Mouse (Mus musculus): Measurements from ENCODE around the gene Fbxw7.

- TF ChIP-seq TAL1 (IDR thresholded peaks at IDR 0.05; ENCODE audit: low read length) = no peak
- no peak for TF ChIP-seq GATA1 (IDR thresholded peaks at IDR 0.05; ENCODE audit: low read length)
Measured at GRCm38 (mm10) chr3:84967364-84967763, 152.3 kb downstream of the Fbxw7 start.

Measured in erythroblast, embryonic 14.5 days (primary cell).